Mouse (Mus musculus): ENCODE data around the gene Armc2. TPM values are rescaled to one million over a fixed set of nuclear protein-coding genes. Genes with fewer than 3 reads are reported as not detected.

Gene Armc2
- total and polyA plus RNA-seq, 3 experiments: 0.27 TPM; not detected in 2

DNA sequence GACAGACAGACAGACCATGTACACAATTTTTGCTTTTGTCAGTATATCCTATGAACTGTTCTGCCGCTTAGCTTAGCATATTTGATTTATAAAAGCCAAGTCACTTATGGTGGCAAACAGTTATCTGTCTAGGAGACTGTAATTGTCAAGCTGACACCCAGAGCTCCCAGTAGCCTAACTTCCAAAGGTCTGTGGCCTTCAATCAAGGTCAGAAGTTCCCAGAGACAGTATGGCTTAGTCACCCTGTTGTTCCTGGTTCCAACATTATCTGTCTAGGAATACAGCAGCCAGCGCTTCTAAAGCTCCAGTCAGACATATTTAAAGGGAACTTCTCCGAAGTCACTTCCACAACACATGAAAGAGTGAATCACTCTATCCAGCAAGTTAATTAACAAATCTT is 17.0 kb downstream of the Armc2 start:
- no peak for DNase-seq (ENCODE audit: low spot score)
- no peaks in the 10 kb centered on the region for H3K9me3 ChIP-seq (replicated peaks)

DNA sequence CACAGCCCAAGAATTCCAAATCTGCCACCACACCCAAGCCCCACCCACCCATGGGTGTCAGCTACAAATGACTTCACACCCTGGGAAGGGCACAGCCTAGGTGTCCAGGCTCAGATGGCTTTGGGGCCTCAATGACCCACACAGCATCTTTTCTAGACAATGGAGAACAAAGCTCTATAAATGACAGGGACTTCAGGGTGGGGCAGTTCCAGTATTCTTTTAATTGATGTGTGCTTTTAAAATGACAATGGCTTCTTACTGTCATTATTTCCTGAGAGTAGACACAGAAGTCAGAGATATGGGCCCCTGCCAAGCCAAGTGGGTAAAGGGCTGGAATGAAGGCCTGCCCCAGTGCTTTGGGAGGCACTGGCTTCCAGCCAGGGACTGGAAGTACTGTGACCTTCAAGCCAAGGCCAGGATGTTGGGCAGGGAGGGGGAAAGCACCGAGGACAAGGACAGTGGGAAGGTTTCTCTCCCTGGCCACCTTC is 20.5 kb downstream of the Armc2 start:
- Histone ChIP-seq H3K9me3 (replicated peaks) (no peaks in the 10 kb centered on the region), H3K4me1 (ENCODE audit: insufficient read depth, low read depth, low read length) (no peaks in the 10 kb centered on the region), H3K27me3 (ENCODE audit: insufficient read depth, low read length) (peaks cover 35% of the 10 kb centered on the region), H3K36me3 (replicated peaks) (no peaks in the 10 kb centered on the region), H3K4me3 (ENCODE audit: low read depth, low read length) (no peak overlapping the region)
- TF ChIP-seq GATA1 (IDR thresholded peaks at IDR 0.05; ENCODE audit: borderline replicate concordance, low read length) (no peak), GATA2 (IDR thresholded peaks at IDR 0.05; ENCODE audit: borderline replicate concordance, low read depth, low read length) (no peak), TAL1 (conservative IDR thresholded peaks at IDR 0.05; ENCODE audit: low read depth, low read length) (no peak), CTCF (IDR thresholded peaks at IDR 0.05; ENCODE audit: low read depth, low read length) (no peak)
- ATAC-seq (ENCODE audit: extremely low read depth, insufficient number of reproducible peaks, low FRiP score, poor library complexity, severe bottlenecking) (no peak), DNase-seq (ENCODE audit: low spot score) (no peak)

More for the DNA sequence above, 17.0 kb downstream of the Armc2 start:
- TF ChIP-seq GATA2 (IDR thresholded peaks at IDR 0.05; ENCODE audit: borderline replicate concordance, low read depth, low read length) (no peak), CTCF (IDR thresholded peaks at IDR 0.05; ENCODE audit: low read depth, low read length) (no peak), POLR2AphosphoS5 (IDR thresholded peaks at IDR 0.05; ENCODE audit: insufficient replicate concordance, low read depth, low read length) (no peak), GATA1 (IDR thresholded peaks at IDR 0.05; ENCODE audit: borderline replicate concordance, low read length) (no peak), TAL1 (conservative IDR thresholded peaks at IDR 0.05; ENCODE audit: low read depth, low read length) (no peak)
- no peaks in the 10 kb centered on the region for H3K4me1 ChIP-seq (ENCODE audit: insufficient read depth, low read depth, low read length)
- H3K27me3 ChIP-seq (ENCODE audit: insufficient read depth, low read length): peaks cover 22% of the 10 kb centered on the region
- H3K4me3 ChIP-seq (ENCODE audit: low read depth, low read length): no peak overlapping the region
- H3K36me3 ChIP-seq (replicated peaks): no peaks in the 10 kb centered on the region
- no peak for ATAC-seq (ENCODE audit: extremely low read depth, insufficient number of reproducible peaks, low FRiP score, poor library complexity, severe bottlenecking)

DNA sequence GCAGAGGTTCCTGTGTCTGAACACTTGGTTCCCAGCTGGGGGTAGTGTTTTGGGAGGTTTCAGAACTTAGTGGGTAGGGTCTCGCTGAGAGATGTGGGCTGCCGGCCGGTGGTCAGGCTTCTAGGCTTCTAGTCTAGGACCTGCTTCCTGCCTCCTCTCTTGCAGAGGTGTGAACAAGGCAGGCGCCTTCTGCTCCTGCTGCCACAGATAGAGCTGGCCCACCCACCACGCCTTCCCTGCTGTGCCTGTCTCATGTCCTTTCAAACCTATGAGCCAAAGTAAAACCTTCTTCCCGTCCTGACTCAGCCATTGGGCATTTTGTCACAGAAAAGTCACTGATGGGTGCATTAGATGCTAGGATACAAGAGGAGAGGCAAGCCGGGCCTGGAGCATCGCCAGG is 22.1 kb downstream of the Armc2 start:
- Histone ChIP-seq H3K27me3 (ENCODE audit: insufficient read depth, low read length) (peaks cover 45% of the 10 kb centered on the region), H3K4me3 (ENCODE audit: low read depth, low read length) (no peak overlapping the region), H3K4me1 (ENCODE audit: insufficient read depth, low read depth, low read length) (no peaks in the 10 kb centered on the region), H3K9me3 (replicated peaks) (no peaks in the 10 kb centered on the region), H3K36me3 (replicated peaks) (no peaks in the 10 kb centered on the region)
- DNase-seq (ENCODE audit: low spot score): no peak
- TF ChIP-seq POLR2AphosphoS5 (IDR thresholded peaks at IDR 0.05; ENCODE audit: insufficient replicate concordance, low read depth, low read length): no peak
- TF ChIP-seq TAL1 (conservative IDR thresholded peaks at IDR 0.05; ENCODE audit: low read depth, low read length): no peak
- TF ChIP-seq GATA1 (IDR thresholded peaks at IDR 0.05; ENCODE audit: borderline replicate concordance, low read length): no peak
- ATAC-seq (ENCODE audit: extremely low read depth, insufficient number of reproducible peaks, low FRiP score, poor library complexity, severe bottlenecking): no peak

DNA sequence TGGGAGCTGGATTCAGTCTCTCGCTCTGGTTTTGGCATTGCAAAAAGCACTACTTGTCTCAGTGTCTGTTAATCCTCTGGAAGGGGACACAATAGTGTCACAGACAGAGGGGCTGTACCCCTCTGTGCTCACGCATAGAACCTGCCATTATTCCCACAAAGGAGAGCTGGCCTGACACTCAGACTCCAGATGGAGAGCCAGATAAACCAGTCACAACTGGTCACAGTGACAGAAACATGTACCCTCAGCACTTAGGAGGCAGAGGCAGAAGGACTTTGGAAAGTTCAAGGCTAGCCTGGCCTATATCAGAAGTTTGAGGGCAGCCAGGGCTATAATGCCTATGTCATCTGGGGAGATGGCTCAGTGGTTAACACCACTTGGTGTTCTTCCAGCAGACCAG is 23.2 kb downstream of the Armc2 start:
- no peak for ATAC-seq (ENCODE audit: extremely low read depth, insufficient number of reproducible peaks, low FRiP score, poor library complexity, severe bottlenecking)

DNA sequence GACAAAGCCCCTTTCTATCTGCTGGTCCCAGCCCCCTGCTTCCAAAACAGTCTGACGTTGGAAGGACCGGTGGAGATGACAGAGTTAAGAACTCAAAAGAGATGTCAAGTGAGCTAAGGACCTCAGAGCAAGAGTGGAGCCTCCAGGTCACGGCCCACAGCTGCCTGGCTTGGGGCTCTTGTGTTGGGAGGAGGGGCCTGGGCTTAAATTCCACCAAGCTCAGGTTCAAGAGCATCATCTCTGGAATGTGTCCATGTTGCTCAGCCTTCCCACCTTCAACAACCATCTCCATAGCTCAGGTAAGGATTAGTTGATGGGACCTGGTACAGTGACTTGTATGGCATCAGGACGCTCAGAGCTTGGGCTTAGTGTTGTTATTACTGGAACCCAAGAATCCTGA is 23.7 kb downstream of the Armc2 start:
- Histone ChIP-seq H3K36me3 (replicated peaks) (no peaks in the 10 kb centered on the region), H3K9me3 (replicated peaks) (no peaks in the 10 kb centered on the region), H3K27me3 (ENCODE audit: insufficient read depth, low read length) (peaks cover 50% of the 10 kb centered on the region), H3K4me3 (ENCODE audit: low read depth, low read length) (no peak overlapping the region), H3K4me1 (ENCODE audit: insufficient read depth, low read depth, low read length) (no peaks in the 10 kb centered on the region)
- ATAC-seq (ENCODE audit: extremely low read depth, insufficient number of reproducible peaks, low FRiP score, poor library complexity, severe bottlenecking): no peak
- DNase-seq (ENCODE audit: low spot score): no peak
- TF ChIP-seq TAL1 (conservative IDR thresholded peaks at IDR 0.05; ENCODE audit: low read depth, low read length) (no peak), GATA2 (IDR thresholded peaks at IDR 0.05; ENCODE audit: borderline replicate concordance, low read depth, low read length) (no peak), POLR2AphosphoS5 (IDR thresholded peaks at IDR 0.05; ENCODE audit: insufficient replicate concordance, low read depth, low read length) (no peak), CTCF (IDR thresholded peaks at IDR 0.05; ENCODE audit: low read depth, low read length) (no peak), GATA1 (IDR thresholded peaks at IDR 0.05; ENCODE audit: borderline replicate concordance, low read length) (no peak)

More for the DNA sequence above, 23.2 kb downstream of the Armc2 start:
- no peaks in the 10 kb centered on the region for H3K4me1 ChIP-seq (ENCODE audit: insufficient read depth, low read depth, low read length)
- H3K9me3 ChIP-seq (replicated peaks): no peaks in the 10 kb centered on the region
- no peak for DNase-seq (ENCODE audit: low spot score)
- TF ChIP-seq GATA2 (IDR thresholded peaks at IDR 0.05; ENCODE audit: borderline replicate concordance, low read depth, low read length) (no peak), GATA1 (IDR thresholded peaks at IDR 0.05; ENCODE audit: borderline replicate concordance, low read length) (no peak), TAL1 (conservative IDR thresholded peaks at IDR 0.05; ENCODE audit: low read depth, low read length) (no peak), POLR2AphosphoS5 (IDR thresholded peaks at IDR 0.05; ENCODE audit: insufficient replicate concordance, low read depth, low read length) (no peak), CTCF (IDR thresholded peaks at IDR 0.05; ENCODE audit: low read depth, low read length) (no peak)
- peaks cover 50% of the 10 kb centered on the region for H3K27me3 ChIP-seq (ENCODE audit: insufficient read depth, low read length)
- H3K4me3 ChIP-seq (ENCODE audit: low read depth, low read length): no peak overlapping the region
- H3K36me3 ChIP-seq (replicated peaks): no peaks in the 10 kb centered on the region

DNA sequence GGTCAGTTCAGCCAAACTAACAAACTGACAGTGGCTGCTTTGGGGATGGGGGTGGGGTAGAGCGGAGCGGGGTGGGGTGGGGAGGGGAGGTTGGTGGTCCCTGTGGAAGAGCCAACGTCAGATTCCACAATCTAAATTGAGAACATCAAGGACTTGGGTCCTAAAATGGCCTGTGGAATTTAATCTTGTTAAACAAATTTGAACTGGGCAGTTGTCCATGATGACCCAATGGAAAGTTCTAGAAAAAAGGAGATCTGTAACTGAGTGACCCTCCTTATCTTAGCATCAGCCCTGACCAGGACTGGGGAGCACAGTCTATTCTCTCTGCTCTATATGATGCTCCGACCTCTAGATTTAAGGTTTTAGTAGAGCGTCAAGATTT is 26.2 kb downstream of the Armc2 start:
- TF ChIP-seq GATA2 (IDR thresholded peaks at IDR 0.05; ENCODE audit: borderline replicate concordance, low read depth, low read length) (no peak), GATA1 (IDR thresholded peaks at IDR 0.05; ENCODE audit: borderline replicate concordance, low read length) (no peak), TAL1 (conservative IDR thresholded peaks at IDR 0.05; ENCODE audit: low read depth, low read length) (no peak), POLR2AphosphoS5 (IDR thresholded peaks at IDR 0.05; ENCODE audit: insufficient replicate concordance, low read depth, low read length) (no peak), CTCF (IDR thresholded peaks at IDR 0.05; ENCODE audit: low read depth, low read length) (no peak)
- Histone ChIP-seq H3K27me3 (ENCODE audit: insufficient read depth, low read length) (peaks cover 42% of the 10 kb centered on the region), H3K4me3 (ENCODE audit: low read depth, low read length) (no peak overlapping the region), H3K4me1 (ENCODE audit: insufficient read depth, low read depth, low read length) (no peaks in the 10 kb centered on the region), H3K36me3 (replicated peaks) (no peaks in the 10 kb centered on the region), H3K9me3 (replicated peaks) (no peaks in the 10 kb centered on the region)
- ATAC-seq (ENCODE audit: extremely low read depth, insufficient number of reproducible peaks, low FRiP score, poor library complexity, severe bottlenecking) (no peak), DNase-seq (ENCODE audit: low spot score) (no peak)

All from G1E (cell line).